Mouse (Mus musculus): Measurements from ENCODE around the gene Scel.
A peak's percentile ranks its signal among the peaks of the same experiment; 100 is the strongest.

Gene Scel

GRCm38 (mm10) chr14:103515419-103515818 lies 2.3 kb downstream of the Scel start:
- no peak for DNase-seq

GRCm38 (mm10) chr14:103526286-103526685 lies 13.1 kb downstream of the Scel start:
- no peak for DNase-seq

DNA sequence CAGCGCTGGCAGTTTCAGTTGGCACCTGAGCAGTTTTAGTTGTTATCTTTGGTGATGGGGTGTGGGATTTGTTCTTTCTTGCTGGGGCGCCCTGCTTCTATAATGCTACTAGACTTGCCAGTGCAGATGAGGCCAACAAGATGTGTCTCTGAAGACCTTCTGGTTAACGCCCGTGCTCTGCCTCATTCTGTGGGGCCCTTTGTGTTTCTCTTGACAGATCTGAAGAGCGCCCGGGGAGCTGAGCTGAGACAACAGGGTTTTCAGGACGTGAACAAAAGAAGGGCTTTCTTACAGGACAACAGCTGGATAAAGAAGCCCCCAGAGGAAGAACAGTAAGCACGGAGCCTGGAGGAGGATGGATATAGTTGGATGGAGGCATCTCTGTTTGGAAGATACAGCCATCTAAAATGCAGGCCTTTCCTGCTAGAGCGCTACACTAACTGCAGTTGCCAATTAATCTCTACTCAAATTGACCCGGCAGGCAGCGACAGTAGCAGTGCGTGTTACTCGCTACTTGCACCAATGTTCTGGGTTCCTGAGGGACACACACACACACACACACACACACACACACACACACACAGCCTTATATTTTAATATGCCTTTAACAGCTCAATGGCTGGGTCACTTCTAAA lies 16.7 kb downstream of the Scel start:
- no peak for DNase-seq

DNA sequence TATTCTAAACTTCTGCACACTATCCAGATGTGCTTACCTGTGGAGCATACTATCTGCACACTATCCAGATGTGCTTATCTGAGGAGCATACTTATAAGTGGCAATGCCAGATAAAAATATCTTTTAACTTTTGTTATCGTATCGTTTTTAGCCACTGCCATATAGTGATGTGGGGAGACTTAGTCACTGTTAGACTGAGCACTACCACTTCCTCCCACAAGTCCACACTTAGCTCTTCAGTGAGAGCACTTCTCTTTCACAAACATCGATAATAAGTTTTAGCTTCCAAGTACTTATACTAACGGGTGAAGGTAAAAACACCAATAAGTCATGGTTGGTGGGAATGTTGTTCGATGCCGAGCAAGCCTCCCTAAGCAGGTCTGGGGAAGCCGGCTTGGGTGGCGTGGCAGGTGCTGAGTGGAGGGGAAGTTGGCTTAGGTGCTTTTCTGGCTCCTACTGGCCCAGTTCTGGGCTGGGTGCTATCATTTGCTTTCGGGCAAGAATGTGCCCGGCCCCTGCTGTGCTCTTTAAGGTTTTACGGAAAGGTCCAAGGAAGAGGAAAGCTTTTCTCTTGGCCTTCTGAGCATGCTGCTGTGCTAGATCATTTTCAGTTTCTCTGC lies 18.7 kb downstream of the Scel start:
- DNase-seq, result no peak

- no peak for DNase-seq
Measured at GRCm38 (mm10) chr14:103535511-103536024, 22.4 kb downstream of the Scel start.

DNA sequence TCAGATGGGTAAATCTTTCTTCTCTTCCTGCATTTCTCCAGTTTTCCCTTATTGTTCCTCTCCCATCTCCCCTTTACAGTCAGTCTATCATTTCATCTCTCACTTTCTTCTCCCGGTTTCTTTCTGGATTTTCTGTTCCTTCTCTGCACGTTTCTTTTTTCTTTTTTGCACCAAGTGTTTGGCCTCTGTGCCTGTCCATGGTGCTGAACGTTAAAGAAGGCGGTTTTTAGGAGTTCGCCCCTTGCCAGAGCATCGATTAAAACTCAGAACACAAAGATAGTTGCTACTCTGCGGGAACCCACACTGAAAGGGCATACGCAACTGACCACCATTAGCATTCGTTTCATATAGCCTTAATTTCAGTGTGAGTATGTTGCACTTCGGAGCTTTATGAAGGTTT lies 23.2 kb downstream of the Scel start:
- DNase-seq, result no peak

DNA sequence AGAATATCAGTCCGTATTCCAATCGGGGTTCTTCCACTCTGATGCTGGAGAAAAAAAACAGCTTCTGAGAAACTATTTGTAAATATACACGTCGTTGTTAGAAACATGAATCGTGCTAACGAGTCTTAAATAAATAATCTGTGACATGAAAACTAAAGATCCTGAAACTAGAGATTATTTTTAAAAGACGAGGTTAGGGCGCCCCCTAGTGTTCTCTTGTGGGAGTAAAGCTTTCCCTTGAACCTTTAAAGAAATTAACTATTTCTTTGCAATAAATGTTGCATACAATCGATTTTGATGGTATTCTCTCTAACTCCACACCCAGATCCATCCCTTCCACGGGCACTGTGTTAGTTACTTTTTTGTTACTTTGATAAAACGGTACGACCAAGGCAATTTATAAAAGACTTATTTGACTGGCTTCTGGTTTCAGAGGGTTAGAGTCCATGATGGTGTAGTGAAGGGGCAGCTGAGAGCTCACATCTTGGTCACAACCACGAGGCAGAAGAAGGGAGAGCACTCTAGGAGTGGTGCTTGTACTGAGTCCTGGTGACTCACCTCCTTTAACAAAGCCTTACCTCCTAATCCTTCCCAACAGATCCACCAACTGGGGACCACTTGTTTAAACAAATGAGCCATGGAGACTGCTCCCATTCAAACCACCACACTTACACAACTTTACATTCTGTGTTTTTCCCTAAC lies 24.4 kb downstream of the Scel start:
- DNase-seq, result peak; percentile 31

DNA sequence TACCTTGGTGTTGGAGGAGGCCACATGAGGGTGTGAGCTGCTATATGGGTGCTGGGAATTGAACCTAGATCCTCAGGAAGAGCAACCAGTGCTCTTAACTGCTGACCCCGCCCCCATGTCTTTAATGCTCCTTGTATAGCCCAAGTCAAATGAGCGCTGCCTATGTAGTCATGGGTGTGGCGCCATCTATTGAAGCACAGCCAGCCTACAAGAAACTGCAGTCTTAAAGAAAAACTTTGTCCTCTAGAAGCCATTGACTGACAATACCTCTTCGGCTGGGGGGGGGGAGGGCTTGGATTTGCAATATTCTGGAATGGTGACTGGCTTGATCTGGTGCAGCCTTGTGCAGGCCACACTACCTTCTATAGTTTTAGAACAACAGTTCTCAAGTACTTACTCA lies 26.7 kb downstream of the Scel start:
- no peak for DNase-seq

- DNase-seq, result no peak
Measured at GRCm38 (mm10) chr14:103541679-103542078, 28.5 kb downstream of the Scel start.

GRCm38 (mm10) chr14:103543304-103544079 lies 30.4 kb downstream of the Scel start:
- DNase-seq, result no peak

DNA sequence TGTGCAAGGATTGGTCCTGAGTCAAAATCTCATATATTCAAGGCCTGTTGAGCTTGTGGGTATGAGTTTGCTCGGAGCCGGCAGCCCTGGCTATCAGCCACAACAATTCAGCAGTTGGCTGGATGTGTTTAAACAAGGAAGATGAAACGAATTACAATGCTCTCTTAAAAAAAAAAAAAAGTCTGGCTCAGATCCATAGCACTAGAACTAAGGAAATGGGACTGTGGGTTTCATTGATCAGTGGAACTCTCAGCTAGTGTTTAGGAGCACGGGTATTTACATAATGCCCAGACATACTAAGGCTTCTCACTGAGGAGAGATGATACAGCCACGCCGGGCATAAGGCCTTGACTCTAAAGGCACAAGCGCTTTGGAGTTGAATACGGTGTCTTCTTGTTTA lies 32.6 kb downstream of the Scel start:
- no peak for DNase-seq

DNA sequence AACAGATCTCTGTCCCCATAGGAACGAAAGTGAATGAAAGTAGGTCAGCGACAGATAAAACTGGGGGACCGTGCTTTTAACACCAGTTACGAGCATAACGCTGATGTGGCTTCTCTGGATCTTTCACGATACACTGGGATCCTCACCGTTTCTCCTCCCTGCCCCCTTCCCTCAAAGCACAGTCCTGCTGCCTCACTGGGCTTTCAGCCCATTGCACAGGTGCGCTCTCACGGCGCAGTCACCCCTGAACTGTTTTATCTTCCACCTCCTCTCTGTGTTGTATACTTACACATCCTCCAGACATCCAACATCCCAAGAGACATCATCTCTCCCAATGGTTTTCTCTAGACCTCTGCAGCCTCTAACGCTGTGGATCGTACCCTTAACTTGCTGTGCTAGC lies 33.1 kb downstream of the Scel start:
- no peak for DNase-seq

DNA sequence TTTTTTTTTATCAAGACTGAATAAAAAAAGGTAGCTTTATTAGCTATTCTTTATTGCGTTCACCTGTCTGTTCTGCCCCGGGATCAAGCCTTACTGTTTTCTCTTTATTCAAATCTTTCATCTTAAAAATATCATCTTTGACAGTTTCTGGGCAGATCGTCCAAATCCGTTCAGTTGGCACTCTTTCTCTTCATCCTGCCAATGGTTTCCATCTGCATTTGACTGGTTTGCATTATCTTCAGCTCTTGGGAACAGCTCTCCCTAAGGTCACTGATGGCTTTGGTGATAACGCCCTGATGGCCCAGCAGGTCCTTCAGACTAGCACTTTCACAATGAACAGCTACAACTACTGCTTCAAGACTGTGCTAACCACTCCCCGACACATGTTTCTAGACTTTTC lies 35.1 kb downstream of the Scel start:
- DNase-seq, result no peak

DNA sequence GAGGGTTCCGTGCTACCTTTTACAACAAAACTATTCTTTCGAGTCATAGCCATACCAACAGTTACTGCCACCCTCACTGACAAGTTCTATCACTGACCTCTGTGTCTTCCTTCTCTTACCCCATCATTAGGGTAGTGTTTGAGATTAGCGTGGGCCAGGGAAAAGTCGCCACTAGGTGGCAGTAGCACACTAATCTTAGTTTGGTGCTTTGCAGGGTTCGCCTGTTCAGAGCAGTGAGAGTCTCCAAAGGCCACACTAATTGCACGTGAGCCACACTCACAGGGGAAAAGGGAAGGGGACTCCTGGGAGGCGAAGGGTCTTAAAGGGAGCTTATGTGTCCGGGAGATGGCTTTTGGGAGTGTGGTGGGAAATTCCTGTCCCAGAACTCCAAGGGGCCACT lies 37.3 kb downstream of the Scel start:
- peak; percentile 81 for DNase-seq

GRCm38 (mm10) chr14:103550921-103551320 lies 37.8 kb downstream of the Scel start:
- DNase-seq, result no peak

DNA sequence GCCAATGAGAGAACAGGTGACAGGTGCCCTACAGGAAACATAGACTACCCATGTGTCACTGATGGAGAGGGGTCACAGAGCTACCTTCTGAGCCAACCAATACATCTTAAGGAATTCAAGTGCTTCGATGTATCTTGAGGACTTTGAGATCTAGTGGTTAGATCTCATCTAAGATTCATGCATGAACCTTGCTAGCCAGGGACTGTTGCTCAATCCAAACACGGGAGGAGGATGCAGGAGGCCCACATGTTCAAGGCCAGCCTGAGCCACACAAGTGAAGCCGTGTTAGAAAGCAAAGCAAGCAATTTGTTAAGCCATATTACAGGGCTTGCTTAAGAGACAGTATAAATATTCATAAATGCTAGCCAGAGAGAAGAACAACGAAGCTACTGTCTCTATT lies 38.8 kb downstream of the Scel start:
- no peak for DNase-seq

DNA sequence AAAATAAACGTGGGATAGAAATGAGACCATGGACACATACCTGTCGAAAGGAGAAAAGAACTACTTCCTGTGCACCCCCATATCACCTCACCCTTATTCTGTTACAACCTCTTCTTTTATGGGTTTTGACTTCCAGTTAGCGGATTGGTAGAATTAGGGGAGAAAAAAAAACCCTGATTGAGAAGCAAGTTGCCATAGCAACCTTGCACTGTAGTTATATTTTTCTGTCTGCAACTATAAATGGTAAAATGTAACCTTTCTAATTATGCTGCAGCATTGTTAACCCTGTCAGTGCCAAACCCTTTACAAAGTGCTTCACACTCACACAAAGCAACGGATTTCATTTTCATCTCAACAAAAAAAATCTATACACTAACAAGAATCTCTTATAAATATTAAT lies 39.2 kb downstream of the Scel start:
- DNase-seq, result no peak

DNA sequence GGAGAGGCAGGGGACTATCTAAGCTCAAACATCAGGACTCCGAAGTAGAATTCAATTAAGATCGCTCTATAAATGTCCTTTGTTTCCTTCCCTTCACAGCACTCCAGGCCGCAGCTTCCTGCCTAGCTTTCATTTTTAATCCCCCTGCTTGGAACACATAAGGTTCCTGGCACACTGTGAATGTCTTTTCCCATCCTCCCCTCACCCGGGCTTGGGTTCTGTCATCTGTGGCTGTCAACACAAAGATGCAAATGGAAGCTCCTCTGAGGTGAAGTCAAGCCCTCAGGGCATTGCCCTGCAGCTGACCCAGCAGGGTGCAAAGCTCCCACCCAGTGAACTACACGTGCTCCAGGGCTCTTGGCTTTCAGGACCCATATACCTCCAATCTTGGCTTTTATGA lies 43.5 kb downstream of the Scel start:
- no peak for DNase-seq

DNA sequence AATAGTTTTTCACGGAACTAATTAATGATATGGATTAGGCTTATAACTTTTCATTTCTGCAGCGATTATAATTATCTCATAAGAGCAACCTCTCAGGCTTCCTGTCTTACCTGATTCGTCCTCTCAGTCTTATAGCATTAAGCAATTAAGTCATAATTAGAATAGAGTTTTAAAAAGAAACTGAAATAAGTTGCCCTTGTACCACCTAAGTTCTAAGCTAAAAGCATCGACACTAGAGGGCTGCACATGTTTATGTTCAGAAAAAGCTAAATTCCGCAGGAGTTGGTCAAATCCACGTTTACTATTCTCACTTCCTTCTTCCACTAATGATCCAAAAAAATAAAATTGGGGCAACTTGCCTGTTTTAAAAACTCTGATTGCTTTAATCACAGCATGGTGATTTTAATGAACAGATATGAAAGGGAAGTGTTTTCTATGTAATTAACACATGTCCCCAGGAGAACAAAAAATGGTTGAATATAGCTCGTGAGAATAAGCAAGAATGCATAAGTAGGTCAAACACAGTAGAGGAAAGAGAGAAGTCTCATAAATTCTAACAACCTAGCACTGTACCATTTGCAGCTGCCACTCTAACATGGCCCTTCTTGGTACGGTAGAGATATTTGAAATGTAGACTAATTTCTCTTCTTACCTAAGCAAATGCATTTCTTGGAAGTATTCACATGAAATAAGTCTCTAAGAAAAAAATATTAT lies 48.4 kb downstream of the Scel start:
- DNase-seq, result no peak

DNA sequence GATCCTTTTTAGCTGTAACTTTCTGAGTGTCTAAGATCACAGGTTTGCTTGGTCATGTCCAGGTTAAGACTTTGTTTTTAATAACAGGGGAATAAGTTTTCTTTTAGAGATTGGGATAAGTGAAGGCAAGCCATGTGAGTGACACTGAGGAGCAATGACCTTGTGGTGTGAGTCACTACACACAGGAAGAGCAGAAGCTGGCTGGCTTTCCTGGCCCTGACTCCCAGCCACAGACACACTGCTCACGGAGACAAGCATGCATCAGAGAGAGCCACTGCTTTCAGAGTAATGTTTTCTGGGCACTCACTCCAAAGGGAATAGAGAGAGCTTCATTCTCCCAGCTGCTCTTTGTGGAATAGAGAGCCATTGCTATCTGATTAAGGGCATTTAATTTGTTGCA lies 54.8 kb downstream of the Scel start:
- DNase-seq, result no peak

GRCm38 (mm10) chr14:103568433-103568832 lies 55.3 kb downstream of the Scel start:
- DNase-seq, result no peak

DNA sequence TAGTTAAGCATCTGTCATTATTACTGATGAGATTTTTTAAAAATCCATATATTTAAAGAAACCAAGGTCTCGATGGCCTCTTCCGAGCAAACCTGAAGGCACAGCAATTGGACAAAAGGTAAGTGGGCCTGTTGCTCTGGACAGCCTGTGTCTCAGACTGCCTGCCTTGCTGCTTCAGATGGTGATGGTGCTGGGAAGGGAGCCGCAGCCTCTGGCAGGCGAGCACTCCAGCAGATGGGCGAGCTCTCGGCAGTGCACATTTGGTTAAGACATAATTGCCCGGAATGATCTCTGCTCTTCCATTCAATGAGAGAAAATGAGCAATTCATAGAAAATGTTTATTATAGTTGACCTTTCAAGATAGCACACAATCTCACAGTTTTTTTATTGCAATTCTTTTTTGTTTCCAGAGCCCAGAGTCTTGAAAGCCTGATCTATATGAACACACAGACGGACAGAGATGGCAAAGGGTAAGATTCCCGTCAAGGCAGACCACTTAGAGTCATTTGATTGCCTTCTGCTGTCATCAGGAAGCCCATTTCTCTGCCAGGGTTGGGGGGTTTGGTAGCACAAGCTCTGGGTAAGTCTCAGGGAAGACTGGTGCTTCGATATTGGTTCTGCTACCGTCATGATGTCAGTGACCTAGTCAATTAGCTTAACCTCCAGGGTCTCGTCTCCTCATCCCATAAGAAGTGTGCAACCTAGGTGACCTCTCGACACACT lies 58.6 kb downstream of the Scel start:
- no peak for DNase-seq
